Mouse (Mus musculus): ENCODE data around the gene Gm9945. TPM values are rescaled to one million over a fixed set of nuclear protein-coding genes. Genes with fewer than 3 reads are reported as not detected.
A peak's percentile ranks its signal among the peaks of the same experiment; 100 is the strongest.

Gene Gm9945
- total RNA-seq, 4 experiments from 2014 or later: 1.8 to 4.9 (median 2.8) TPM

DNA sequence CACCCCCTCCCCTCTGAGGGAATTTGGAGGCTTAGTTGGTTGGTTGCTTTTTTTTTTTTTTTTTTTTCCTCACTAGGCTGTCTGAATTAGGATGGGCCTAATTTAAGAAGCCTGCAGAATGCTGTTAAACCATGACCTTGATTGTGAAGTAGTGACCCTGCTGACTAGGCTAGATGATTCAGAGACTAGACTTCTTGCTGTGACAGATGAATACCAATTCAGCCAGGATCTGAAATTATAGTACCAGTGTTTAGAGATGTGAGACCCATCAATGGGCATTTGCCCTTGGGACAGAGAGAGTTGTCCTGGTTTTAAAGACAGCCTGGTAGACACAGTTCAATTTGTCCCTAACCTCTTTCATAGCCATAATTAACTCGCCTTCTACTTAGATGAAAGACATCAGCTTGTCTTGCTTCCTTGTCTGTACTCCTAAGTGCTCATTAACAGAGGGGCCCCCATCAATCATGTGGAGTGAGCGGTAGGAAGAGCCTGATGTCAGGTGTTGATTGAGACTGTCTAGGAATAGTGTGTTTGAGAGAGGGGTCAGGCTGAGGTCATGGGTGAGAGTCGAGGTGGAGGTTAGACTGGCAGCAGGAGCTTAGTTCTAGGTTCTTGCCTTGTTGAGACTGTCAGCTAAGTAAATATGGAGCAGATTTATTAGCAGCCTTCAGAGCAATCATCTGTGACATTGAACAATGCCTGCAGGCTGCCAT lies 13.4 kb downstream of the Gm9945 start:
- DNase-seq (ENCODE audit: low spot score in 2 of 2): no peak

DNA sequence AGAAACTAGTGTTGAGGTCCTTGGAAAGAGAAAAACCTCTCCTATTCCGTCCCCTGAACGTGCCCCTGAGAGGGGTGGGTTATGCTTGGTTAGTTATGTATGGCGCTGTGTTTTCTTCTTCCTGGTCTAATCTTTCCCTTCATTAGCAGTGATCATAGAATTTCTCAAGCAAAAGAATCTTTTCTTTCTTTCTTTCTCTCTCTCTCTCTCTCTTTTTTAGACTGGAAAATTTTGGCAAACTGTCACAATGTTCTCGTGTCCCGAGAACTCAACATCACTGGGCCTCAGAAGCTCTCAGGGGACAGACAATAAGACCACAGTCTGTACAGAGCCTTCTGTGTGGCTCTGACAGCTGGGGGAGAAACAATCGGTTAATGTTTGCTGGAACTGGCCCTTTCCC lies 15.5 kb downstream of the Gm9945 start:
- DNase-seq (ENCODE audit: low spot score in 2 of 2): no peak

- DNase-seq (ENCODE audit: low spot score in 2 of 2): peak; percentile 63 to 71
These were observed 17.0 kb downstream of the Gm9945 start for GRCm38 (mm10) chr11:53496946-53497345.

DNA sequence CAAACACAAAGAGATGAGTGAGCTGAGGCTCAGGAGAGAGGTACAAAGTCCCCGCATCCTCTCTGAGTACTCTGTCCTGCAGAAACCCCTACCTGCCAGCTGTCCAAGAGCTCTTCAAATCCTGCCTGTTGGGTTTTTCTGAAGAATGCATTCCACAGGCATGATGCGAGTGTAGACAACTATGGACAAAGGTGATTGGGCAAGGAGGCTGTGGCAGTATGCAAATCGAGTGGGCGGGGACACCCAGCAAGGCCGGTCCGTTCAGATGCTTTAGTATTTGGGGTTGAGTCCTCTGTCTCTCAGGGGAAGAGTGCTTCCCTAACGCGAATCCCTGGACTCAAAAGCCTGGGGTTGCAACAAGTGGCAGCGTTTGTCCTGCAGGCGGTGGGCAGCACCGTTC lies 20.6 kb downstream of the Gm9945 start:
- no peak for DNase-seq (ENCODE audit: low spot score in 2 of 2)

- DNase-seq (ENCODE audit: low spot score in 2 of 2): no peak
These were observed 22.2 kb downstream of the Gm9945 start for GRCm38 (mm10) chr11:53502039-53502765.

DNA sequence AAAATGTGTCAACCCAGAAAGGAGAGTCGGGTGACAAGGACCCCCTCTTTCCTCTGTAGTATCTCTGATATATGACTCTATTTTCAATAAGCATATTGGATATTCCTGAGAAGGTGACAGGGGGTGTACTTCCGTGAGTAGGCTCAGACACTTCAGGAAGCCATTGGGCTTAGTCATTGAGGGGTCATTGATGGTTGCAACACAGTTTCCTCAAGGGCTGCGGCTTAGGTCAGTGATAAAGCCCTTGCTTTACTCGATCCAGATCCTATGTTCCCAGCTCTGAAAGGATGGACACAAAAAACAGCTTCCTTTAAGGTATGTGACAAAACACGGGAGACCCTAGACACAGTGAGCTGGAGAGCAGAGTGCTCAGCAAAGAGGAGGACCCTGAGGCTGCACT lies 23.8 kb downstream of the Gm9945 start:
- no peak for DNase-seq (ENCODE audit: low spot score in 2 of 2)

DNA sequence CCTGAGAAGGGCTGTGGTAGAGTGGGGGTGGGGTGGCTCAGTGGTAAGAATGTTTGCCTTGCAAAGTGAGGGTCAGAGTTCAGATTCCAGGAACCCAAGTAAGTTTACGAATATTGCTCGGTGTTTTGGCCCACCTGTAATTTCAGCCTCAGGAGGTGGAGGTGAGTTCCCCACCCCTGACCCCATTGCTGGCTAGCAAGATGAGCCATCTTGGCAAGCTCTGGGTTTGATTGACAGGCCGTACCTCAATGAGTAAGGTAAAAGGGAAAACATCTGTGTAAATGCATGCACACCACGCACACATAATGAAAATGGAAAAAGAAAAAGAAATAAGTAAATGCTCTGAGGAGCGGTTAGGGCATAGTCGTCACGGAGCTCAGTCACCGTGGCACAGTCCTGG lies 24.4 kb downstream of the Gm9945 start:
- DNase-seq (ENCODE audit: low spot score in 2 of 2): no peak

DNA sequence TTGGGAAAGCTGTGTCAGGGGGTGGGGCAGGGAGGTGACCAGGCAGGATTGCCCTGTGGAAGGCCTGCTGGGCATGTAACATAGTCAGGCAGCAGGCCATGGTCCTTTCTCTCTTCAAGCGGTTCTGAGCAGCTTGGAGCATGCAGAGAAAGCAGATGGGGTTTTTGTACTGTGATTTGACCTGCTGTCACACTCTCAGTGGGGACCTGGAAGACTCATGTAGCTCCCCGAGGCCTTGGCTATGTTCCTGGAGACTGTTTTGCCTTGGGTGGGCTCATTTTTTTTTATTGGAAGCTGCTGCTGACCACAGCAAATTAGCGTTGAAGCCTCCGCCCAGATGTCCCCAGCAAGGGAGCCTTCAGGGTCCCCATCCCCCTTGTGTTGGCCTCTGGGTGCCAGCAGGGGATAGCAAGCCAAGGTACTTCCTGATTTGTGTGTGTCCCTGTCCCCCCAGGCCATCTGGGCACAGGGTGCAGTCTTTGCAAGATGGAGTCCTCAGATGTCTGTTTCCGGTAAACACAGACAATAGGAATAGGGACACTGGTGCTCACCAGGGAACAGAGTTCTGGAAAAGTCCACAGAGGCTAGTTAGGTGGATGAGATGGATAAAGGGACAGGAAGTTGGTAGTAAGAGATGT lies 25.2 kb downstream of the Gm9945 start:
- DNase-seq (ENCODE audit: low spot score in 2 of 2): no peak

- DNase-seq (ENCODE audit: low spot score in 2 of 2): no peak
These were observed 27.3 kb downstream of the Gm9945 start for GRCm38 (mm10) chr11:53507098-53507805.

GRCm38 (mm10) chr11:53508152-53508551 lies 28.2 kb downstream of the Gm9945 start:
- DNase-seq (ENCODE audit: low spot score in 2 of 2): no peak

DNA sequence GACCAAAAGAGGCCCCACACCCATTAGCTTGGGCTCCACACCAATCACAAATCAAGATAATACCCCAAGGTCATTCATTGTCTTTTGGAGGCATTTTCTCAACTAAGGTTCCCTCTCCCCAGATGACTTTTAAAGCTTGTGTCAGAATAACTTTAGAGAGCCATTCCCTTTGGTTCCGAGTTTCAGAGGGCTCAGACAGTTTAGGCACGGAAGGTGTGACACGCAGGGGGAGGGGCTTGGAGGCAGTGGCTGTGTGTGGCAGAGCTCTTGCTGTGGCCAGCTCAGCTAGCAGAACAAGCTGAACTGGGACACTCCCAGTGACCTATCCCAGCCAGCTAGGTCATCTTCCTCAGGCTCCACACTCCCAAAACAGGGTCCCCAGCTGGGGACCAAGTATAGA lies 28.6 kb downstream of the Gm9945 start:
- DNase-seq (ENCODE audit: low spot score in 2 of 2): no peak

- DNase-seq (ENCODE audit: low spot score in 2 of 2): no peak
These were observed 30.4 kb downstream of the Gm9945 start for GRCm38 (mm10) chr11:53510351-53510750.

GRCm38 (mm10) chr11:53516775-53517627 lies 37.0 kb downstream of the Gm9945 start:
- no peak for DNase-seq (ENCODE audit: low spot score in 2 of 2)

- no peak for DNase-seq (ENCODE audit: low spot score in 2 of 2)
These were observed 38.8 kb downstream of the Gm9945 start for GRCm38 (mm10) chr11:53518759-53519158.

DNA sequence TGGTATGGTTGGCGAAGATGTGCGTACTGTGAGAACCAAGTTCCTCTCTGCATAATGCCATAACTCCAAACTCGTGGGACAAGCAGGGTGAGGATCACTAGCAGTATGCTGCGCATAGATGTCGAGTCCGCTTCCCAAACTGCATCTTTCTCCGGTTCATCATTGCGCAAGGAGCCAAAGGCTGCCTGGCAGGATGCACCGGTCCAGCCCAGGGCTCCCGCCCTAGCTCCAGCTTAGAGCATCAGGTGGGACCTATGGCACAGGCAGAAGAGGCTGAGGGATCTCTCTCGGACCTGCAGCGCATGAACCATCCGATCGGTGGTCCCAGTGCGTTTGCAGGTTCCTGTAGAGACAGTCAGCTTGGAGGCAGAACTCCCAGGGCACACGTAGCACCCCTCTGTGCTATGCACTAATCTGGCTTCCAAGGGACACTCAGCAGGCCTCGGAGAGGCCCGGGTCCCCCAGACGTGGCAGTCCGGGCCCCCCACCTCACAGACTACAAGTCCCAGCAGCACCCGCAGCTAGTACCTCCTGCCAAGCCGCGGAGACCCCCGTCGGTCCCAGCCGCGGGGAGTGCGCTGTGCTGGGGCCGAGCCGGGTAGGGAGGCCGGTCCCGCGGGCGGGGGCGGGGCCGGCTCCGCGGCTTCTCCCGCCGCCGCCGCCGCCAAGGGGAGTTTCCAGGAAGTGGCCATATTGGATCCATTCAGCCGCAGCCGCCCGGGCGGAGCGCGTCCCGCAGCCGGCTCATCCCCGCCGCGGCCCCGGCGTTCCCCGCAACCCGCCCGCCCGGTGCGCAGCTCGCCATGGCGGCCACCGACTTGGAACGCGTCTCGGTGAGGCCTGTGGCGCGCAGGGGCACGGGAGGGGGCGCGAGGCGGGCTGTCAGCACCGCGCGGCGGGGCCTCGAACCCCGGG lies 39.5 kb downstream of the Gm9945 start, which contains the start of gene Sept8:
Gene Sept8, plus strand, starts transcription at position 51 of the 915 bp plus-strand sequence.
- DNase-seq (ENCODE audit: low spot score in 2 of 2): peak in 1 of 2 experiments; percentile 56

GRCm38 (mm10) chr11:53520122-53520978 lies 40.4 kb downstream of the Gm9945 start:
- DNase-seq (ENCODE audit: low spot score in 2 of 2): peak; percentile 71 to 75

- DNase-seq (ENCODE audit: low spot score in 2 of 2): no peak
These were observed 41.3 kb downstream of the Gm9945 start for GRCm38 (mm10) chr11:53521120-53521820.

- no peak for DNase-seq (ENCODE audit: low spot score in 2 of 2)
These were observed 41.8 kb downstream of the Gm9945 start for GRCm38 (mm10) chr11:53521821-53522131.

Measured in layer of hippocampus, adult 8-10 months (tissue).